Mouse (Mus musculus) heart, postnatal 14 days (tissue): ENCODE measurements around the gene Prkag2. TPM values are rescaled to one million over a fixed set of nuclear protein-coding genes. Genes with fewer than 3 reads are reported as not detected.
A peak's percentile ranks its signal among the peaks of the same experiment; 100 is the strongest.

Source experiments
- DNase-seq, 2 experiments: peaks; one replicate each; pipeline ENCODE4 v3.0.0; 2021 to 2022
- intact Hi-C: fragments of 180-260 bp; cut with DNase I; formaldehyde crosslinking; loops from one replicate; pipeline ENCODE4 v1.15.1; 2025
- total RNA-seq, 2 experiments: library from RNA; stranded (reverse); gene quantifications; 2 replicates each; pipeline ENCODE4 v1.2.3; 2021

Prkag2 gene
- total RNA-seq, 2 experiments from 2014 or later, result 41.9 to 43.5 TPM

DNA sequence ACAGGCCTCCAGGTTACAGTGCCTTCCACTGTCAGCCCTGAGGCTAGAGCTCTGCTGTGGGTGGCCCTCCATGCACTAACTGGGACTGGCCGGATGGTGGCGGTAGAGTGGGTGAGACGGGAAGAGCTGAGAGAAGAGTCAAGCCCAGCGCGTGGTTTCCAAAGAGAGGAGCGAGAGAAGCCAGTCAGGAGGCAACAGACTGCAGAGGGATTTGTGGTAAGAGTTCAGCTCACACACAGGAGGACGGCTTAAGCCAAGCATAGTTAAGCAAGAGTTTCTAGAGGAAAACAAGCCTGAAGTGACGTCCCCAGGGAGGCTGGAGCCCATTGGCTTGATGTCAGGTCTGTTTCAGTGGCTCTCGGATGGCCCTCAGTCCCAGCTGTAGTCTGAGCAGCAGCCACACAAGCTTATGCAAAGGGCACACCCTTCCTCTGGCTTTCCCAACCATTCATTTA lies 90.0 kb downstream of the Prkag2 start:
- intact Hi-C loops, result loop anchor here (2.0 to 5.0 kb wide), 4 partner anchors 72 to 208 kb away; no protein-coding TSS in a partner anchor
- DNase-seq, result peak; percentile 92 to 95

GRCm38 (mm10) chr5:25009770-25010169 lies 90.7 kb downstream of the Prkag2 start:
- no peak for DNase-seq
- intact Hi-C loops, result loop anchor here (2.0 to 5.0 kb wide), 4 partner anchors 73 to 207 kb away; no protein-coding TSS in a partner anchor

- intact Hi-C loops, result no loop called here
- no peak for DNase-seq
Observed at GRCm38 (mm10) chr5:25008966-25009365, 91.5 kb downstream of the Prkag2 start.

DNA sequence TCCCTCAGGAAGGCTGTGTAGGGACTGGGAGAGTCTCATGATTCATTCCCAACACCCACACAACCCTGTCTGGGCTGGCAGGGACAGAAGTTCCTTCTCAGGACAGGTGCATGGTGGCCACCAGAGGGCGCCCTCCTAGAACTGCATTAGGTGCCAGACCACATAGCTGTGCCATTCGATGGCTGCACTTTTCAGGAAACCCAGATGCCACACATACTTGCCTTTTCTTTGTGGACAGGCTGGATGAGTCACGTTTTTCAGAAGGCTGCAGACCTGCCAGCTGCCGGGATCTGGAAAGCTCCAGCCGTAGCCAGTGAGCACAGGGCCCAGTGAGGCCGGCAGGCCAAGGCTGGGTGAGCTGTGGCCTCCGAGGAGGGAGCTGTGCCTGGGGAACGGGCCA lies 93.6 kb downstream of the Prkag2 start:
- intact Hi-C loops, result no loop called here
- DNase-seq, result peak; percentile 82 to 90

GRCm38 (mm10) chr5:25005532-25006129 lies 94.8 kb downstream of the Prkag2 start:
- intact Hi-C loops, result no loop called here
- peak in 1 of 2 experiments; percentile 34 for DNase-seq

GRCm38 (mm10) chr5:25001391-25001794 lies 99.0 kb downstream of the Prkag2 start:
- intact Hi-C loops, result no loop called here
- DNase-seq, result no peak

- intact Hi-C loops, result no loop called here
- no peak for DNase-seq
Observed at GRCm38 (mm10) chr5:24999351-24999750, 101.1 kb downstream of the Prkag2 start.

- peak; percentile 55 to 66 for DNase-seq
- intact Hi-C loops, result no loop called here
Observed at GRCm38 (mm10) chr5:24995576-24996100, 104.8 kb downstream of the Prkag2 start.

- no peak for DNase-seq
- intact Hi-C loops, result no loop called here
Observed at GRCm38 (mm10) chr5:24993190-24993589, 107.3 kb downstream of the Prkag2 start.

- intact Hi-C loops, result no loop called here
- DNase-seq, result no peak
Observed at GRCm38 (mm10) chr5:24991575-24991974, 108.9 kb downstream of the Prkag2 start.

DNA sequence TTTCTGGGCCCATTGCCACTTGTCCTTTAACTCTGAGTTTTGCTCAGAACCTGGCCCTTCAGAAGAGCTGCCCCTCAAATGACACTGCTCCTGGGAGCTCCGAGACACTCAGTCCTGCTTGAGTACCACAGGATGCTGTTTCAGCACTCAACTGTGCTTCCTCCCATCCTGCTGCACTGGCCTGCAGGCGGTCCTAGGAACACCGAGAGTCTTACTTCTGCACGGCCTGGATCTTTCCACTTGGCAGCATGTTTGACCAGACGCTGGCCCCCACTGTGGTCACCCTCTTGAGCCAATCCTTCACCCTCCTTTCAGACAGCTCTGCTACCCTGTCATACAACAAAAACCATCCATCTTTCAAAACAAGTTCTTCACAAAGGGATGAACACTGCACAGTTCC lies 110.0 kb downstream of the Prkag2 start:
- intact Hi-C loops, result no loop called here
- no peak for DNase-seq

DNA sequence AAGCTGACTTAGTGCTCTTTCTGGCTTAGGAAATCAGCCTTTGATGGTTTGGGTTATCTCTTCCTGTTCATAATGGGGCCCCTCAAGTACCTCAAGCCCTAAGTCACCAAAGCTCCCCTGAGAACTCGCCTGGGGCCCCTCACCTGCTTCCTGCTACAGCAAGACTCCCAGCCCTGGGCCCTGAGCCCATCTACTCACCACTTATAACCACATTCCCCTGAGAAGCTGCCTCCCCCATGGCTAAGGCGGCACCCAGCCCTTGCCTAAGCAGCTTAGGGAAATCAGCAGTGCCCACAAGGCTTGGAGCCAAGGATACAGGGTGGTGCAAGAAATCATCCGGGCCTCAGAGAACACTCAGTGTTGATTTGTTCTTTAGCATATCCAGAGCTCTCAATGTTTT lies 110.8 kb downstream of the Prkag2 start:
- DNase-seq, result no peak
- intact Hi-C loops, result no loop called here

GRCm38 (mm10) chr5:24986956-24987355 lies 113.5 kb downstream of the Prkag2 start:
- intact Hi-C loops, result no loop called here

DNA sequence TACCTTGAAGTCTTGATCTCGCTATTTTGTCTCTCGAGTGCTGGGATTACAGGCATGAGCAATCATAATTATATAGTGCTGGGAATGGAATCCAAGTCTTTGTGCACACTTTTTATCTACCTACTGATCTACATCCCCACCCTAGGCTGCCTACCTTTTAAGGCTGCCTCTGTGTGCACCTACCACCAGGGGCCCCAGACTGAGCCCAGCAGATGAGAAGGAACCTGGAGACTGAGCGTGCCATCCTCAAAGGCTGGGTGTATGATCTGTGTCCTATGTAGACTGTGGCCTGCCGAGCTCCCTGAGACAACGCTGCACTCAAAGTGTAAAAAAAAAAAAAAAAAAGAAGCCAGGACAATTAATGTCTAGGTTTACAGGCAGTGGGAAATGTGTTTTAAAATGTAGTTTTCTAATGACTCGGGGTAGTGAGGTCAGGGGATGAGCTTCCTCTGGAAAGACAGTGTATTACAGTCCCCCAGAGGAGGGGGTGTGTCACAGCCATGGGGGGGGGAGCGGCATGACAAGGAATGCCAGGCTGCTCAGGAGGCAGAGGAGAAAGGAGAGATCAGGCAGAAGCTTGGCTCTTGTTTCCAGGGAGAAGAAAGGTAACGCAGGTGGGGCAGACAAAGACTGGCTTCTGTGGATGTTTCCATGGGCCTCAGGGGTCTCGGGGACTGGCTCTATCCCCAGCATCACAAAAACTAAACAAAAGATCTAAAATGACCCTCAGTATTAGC lies 114.1 kb downstream of the Prkag2 start:
- intact Hi-C loops, result no loop called here
- DNase-seq, result no peak

More at GRCm38 (mm10) chr5:24986956-24987355, 113.5 kb downstream of the Prkag2 start:
- DNase-seq, result no peak

DNA sequence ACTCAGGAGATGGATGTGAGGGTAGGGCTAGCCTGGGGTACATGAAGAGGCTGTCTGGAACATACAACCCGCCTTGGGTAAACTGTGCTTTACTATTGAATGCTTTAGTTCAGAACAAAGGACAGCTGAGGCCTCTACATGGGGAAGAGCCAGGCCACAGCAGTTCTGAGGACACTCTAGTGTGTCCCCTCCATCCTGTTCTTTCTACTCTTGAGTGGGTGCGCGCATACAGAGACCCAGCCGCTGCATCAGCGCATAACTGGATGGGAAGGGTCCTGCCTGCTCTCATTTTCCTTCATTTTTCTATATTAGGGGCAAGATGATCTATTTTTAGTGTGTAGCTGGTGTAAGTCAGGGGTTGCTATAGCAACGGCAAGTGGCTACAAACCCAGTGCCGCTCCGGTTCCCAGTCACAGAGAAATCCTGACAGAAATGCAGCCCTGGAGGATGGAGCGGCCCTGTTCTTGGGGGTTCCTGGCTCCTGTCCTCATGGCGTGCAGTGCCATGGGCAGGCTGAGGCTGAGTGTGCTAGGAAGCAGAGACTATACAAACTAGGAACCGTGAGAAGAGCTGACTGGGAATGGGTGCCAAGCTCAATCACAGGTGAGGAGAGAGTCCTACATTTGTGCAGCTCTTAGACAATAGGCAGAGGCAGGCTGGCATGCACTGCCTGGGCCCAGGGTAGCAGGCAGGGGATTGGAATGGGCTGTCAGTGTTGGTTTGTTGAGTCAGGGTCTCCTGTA lies 114.8 kb downstream of the Prkag2 start:
- intact Hi-C loops, result no loop called here
- DNase-seq, result peak in 1 of 2 experiments; percentile 34

GRCm38 (mm10) chr5:24984157-24984556 lies 116.3 kb downstream of the Prkag2 start:
- no peak for DNase-seq
- intact Hi-C loops, result no loop called here

DNA sequence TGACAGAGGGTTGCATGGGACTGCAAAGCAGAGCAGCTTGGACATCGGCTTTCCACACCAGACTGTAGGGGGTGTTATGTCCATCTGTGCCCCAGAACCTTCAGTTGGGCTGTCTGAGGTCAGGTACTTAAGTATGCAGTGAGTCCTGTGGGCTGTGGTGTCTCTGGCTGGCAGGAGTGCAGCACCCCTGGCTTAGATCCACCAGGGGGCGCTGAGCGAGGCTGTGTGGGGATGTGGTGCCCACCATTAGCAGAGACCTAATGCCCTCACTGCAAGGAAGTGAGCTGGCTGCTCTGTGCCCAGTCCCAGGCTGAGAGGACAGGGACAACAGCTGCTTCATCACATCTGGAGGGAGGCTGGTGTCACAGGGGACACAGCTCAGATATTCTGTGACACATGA lies 116.9 kb downstream of the Prkag2 start:
- intact Hi-C loops, result no loop called here
- peak; percentile 50 to 78 for DNase-seq

DNA sequence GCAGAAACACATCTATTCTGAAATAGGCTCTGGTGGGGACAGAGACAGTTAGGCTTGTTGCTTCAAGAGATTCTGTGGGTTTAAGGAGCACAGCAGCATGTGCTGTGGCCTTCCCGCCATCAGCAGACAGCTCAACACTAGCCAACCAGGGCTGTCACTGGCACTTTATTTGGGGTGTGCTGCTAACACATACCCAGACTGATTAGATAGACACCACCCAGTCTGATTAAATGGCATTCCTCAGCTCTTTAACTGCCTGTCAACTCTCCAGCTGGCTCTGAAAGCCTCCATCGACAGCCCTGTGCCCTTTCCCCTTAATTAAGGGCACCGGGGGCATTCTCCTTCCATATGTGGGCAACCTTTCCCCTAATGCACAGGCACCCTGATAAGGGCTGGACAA lies 118.2 kb downstream of the Prkag2 start:
- DNase-seq, result peak in 1 of 2 experiments; percentile 47
- intact Hi-C loops, result no loop called here

DNA sequence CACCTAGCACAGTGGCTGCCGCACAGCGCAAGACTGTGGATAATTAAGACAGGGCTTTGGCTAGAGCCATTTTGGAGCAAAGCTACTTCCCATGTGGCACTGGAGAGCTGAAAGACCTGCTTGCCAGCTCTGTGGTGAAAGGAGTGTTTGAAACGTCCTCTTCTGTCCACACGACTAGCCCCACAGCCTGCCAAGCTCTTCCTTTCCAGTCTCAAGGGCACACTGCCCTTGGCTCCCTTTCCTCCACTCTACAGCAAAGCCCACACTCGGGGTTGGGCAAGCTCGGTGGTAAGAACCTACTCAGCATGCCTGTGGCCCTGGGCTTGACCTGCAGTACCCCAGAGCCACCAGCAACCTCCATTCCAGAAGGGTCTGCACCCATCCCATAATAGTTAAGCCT lies 118.7 kb downstream of the Prkag2 start:
- DNase-seq, result peak; percentile 39 to 65
- intact Hi-C loops, result no loop called here

DNA sequence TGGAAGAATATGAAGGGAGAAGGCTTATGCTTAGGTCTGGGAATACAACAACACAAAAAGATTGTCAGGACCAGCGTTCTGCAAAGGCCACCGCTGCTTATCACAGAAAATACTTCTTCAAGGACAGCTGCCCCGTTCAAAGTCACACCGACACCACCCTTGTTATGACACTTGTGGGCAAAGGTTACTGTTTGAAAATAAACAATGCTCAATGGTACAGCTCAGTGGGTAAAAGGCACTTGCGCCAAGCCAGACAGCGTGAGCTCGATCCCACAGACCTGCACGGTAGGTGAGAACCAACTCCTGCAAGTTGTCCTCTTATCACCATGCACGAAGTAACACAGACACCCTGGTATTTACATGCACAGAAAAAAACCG lies 120.5 kb downstream of the Prkag2 start:
- intact Hi-C loops, result no loop called here

More for the DNA sequence above, 120.5 kb downstream of the Prkag2 start:
- no peak for DNase-seq
